Mouse (Mus musculus): ENCODE measurements around the gene Cldn7. TPM values are rescaled to one million over a fixed set of nuclear protein-coding genes. Genes with fewer than 3 reads are reported as not detected.

The Cldn7 gene
- total and polyA plus RNA-seq, 3 experiments: 0.31 to 0.36 TPM; not detected in 1

GRCm38 (mm10) chr11:69939731-69940130 is 24.8 kb upstream of the Cldn7 start:
- TF ChIP-seq ZKSCAN1 (IDR thresholded peaks at IDR 0.05; ENCODE audit: low read depth, low read length) (no peak), TAL1 (IDR thresholded peaks at IDR 0.05; ENCODE audit: low read length) (no peak), MXI1 (IDR thresholded peaks at IDR 0.05; ENCODE audit: low read depth, low read length) (no peak), MEF2A (IDR thresholded peaks at IDR 0.05; ENCODE audit: extremely low read depth, insufficient replicate concordance, low read depth, low read length, poor library complexity, severe bottlenecking) (no peak), GATA1 (IDR thresholded peaks at IDR 0.05; ENCODE audit: low read depth, low read length) (no peak), UBTF (IDR thresholded peaks at IDR 0.05; ENCODE audit: borderline replicate concordance, insufficient read depth, low read depth, low read length) (no peak), MAFK (IDR thresholded peaks at IDR 0.05; ENCODE audit: borderline replicate concordance, low read depth, low read length) (no peak), SIN3A (IDR thresholded peaks at IDR 0.05; ENCODE audit: low read length) (no peak), GABPA (IDR thresholded peaks at IDR 0.05; ENCODE audit: low read depth, low read length) (no peak), MAZ (IDR thresholded peaks at IDR 0.05; ENCODE audit: low read depth, low read length) (no peak), MAX (IDR thresholded peaks at IDR 0.05; ENCODE audit: low read length) (no peak), RCOR1 (IDR thresholded peaks at IDR 0.05; ENCODE audit: low read depth, low read length) (no peak), ZNF384 (IDR thresholded peaks at IDR 0.05; ENCODE audit: low read depth, low read length) (no peak), ZC3H11A (IDR thresholded peaks at IDR 0.05; ENCODE audit: low read depth, low read length) (no peak), MYC (IDR thresholded peaks at IDR 0.05; ENCODE audit: low read depth, low read length) (no peak), HCFC1 (IDR thresholded peaks at IDR 0.05; ENCODE audit: low read depth, low read length) (no peak), CHD1 (IDR thresholded peaks at IDR 0.05; ENCODE audit: low read depth, low read length) (no peak)
- 0 out of 4 replicates have a peak, but pooled peaks cover 3 to 4% of the 10 kb centered on the region in 2 experiments for H3K4me1 ChIP-seq (ENCODE audit: control insufficient read depth in 1 of 2, insufficient read depth in 2 of 2, low read length in 2 of 2)

GRCm38 (mm10) chr11:69940962-69941361 is 23.6 kb upstream of the Cldn7 start:
- TF ChIP-seq EP300 (IDR thresholded peaks at IDR 0.05; ENCODE audit: low read depth in 1 of 2, low read length in 2 of 2) (no peak), ETS1 (IDR thresholded peaks at IDR 0.05; ENCODE audit: low read depth, low read length) (no peak), MEF2A (IDR thresholded peaks at IDR 0.05; ENCODE audit: extremely low read depth, insufficient replicate concordance, low read depth, low read length, poor library complexity, severe bottlenecking) (no peak), CHD2 (IDR thresholded peaks at IDR 0.05; ENCODE audit: low read length) (no peak), RAD21 (IDR thresholded peaks at IDR 0.05; ENCODE audit: low read depth, low read length) (no peak), TCF12 (IDR thresholded peaks at IDR 0.05; ENCODE audit: low read depth, low read length) (no peak), TAL1 (IDR thresholded peaks at IDR 0.05; ENCODE audit: low read length) (no peak), HCFC1 (IDR thresholded peaks at IDR 0.05; ENCODE audit: low read depth, low read length) (no peak), POLR2AphosphoS2 (IDR thresholded peaks at IDR 0.05; ENCODE audit: low read length) (no peak)
- Histone ChIP-seq H3K4me3 (ENCODE audit: control insufficient read depth in 1 of 2, insufficient read depth in 1 of 2, low read depth in 2 of 2, low read length in 2 of 2) (no peak overlapping the region), H3K9me3 (replicated peaks; ENCODE audit: insufficient read depth, low read length) (no peaks in the 10 kb centered on the region), H3K9ac (ENCODE audit: control insufficient read depth, low read depth, low read length, poor library complexity, severe bottlenecking) (no peak overlapping the region), H3K27me3 (ENCODE audit: control insufficient read depth in 1 of 2, insufficient read depth in 2 of 2, low read length in 2 of 2) (peaks cover 10 to 14% of the 10 kb centered on the region in 2 experiments), H3K27ac (ENCODE audit: control insufficient read depth, low read depth, low read length) (no peak overlapping the region), H3K4me1 (ENCODE audit: control insufficient read depth in 1 of 2, insufficient read depth in 2 of 2, low read length in 2 of 2) (no peaks in the 10 kb centered on the region), H3K79me2 (ENCODE audit: control insufficient read depth, insufficient read depth, low read length, poor library complexity) (no peaks in the 10 kb centered on the region), H3K36me3 (ENCODE audit: control insufficient read depth in 1 of 2, insufficient read depth in 2 of 2, low read length in 2 of 2) (no peaks in the 10 kb centered on the region)
- no peak for DNase-seq (ENCODE audit: low read depth, low spot score)

More at GRCm38 (mm10) chr11:69939731-69940130, 24.8 kb upstream of the Cldn7 start:
- Histone ChIP-seq H3K9me3 (replicated peaks; ENCODE audit: insufficient read depth, low read length) (no peaks in the 10 kb centered on the region), H3K27me3 (ENCODE audit: control insufficient read depth in 1 of 2, insufficient read depth in 2 of 2, low read length in 2 of 2) (peaks cover 10 to 14% of the 10 kb centered on the region in 2 experiments), H3K4me3 (ENCODE audit: control insufficient read depth in 1 of 2, insufficient read depth in 1 of 2, low read depth in 2 of 2, low read length in 2 of 2) (no peak overlapping the region), H3K9ac (ENCODE audit: control insufficient read depth, low read depth, low read length, poor library complexity, severe bottlenecking) (no peak overlapping the region), H3K79me2 (ENCODE audit: control insufficient read depth, insufficient read depth, low read length, poor library complexity) (no peaks in the 10 kb centered on the region), H3K36me3 (ENCODE audit: control insufficient read depth in 1 of 2, insufficient read depth in 2 of 2, low read length in 2 of 2) (peaks cover 0 to 3% of the 10 kb centered on the region in 2 experiments; a peak in 1 of 4 replicates), H3K27ac (ENCODE audit: control insufficient read depth, low read depth, low read length) (no peak overlapping the region)
- no peak for DNase-seq (ENCODE audit: low read depth, low spot score)
